Mouse (Mus musculus): ENCODE measurements around the gene Ralgps2. TPM values are rescaled to one million over a fixed set of nuclear protein-coding genes. Genes with fewer than 3 reads are reported as not detected.
A peak's percentile ranks its signal among the peaks of the same experiment; 100 is the strongest.

The Ralgps2 gene
- polyA plus RNA-seq (2014; fragmentation: Nextera tagmentation; extraction: Ambion mirVana): 60.2 and 63.5 TPM in 2 replicates

DNA sequence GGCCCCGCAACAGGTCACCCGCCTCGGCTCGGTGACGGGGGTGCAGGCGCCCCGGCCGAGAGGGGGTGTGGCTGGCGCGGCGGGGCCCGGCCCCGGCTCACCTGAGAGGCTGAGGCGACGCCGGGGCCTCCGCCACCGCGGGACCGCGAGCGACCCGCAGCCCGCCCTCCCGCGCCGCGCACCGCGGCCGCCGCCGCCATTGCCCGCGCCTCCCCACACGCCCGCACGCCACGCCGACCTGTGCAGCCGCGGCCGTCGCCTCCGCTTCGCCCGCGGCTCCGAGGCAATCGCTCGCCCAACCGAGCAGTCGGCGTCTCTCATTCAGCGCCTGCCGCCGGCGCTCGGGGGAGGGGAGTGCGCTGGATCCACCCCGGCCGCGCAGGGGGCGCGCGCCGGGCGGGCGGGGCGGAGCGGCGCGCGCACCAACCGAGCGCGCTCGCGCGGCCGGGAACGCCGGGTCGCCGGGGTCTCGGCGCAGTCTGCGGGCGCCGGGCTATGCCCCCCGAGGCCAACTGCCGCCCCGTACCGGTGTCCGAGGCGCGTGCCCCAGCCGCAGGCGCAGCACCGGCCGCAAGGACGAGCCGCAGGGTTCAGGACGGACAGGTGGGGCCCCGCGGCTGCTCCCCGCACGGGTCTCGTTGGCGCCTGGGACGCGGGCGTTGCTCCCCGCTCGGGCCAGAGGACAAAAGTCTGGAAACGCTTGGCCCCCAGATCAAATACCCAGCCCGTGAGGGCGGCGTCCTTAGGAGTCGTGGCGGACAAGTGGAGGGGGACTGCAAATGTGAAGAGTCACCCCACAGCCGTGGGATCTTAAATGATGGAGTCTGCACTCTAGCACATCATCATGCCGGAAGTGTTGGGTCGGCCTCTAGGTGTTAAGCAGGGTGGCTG, at the start of gene Ralgps2:
Ralgps2 (minus strand) TSS at position 376 of the 891 bp plus-strand sequence.
- Histone ChIP-seq H3K4me2 (ENCODE audit: low read length) (peak within 1 kb of the TSS; percentile 82), H3K9me3 (ENCODE audit: control insufficient read depth, low read length) (no peaks in the 10 kb centered on the region), H3K9ac (ENCODE audit: low read length) (peak within 1 kb of the TSS; percentile 92), H3K27ac (replicated peaks in 1 of 2; ENCODE audit: control insufficient read depth in 1 of 2, insufficient read depth in 1 of 2, low read depth in 2 of 2, low read length in 2 of 2) (peak within 1 kb of the TSS; percentile 74 to 89), H3K4me1 (ENCODE audit: control insufficient read depth in 2 of 2, insufficient read depth in 2 of 2, low read length in 2 of 2) (0 out of 4 replicates have a peak, but pooled peaks cover 0 to 5% of the 10 kb centered on the region in 2 experiments), H3K4me3 (ENCODE audit: control insufficient read depth in 1 of 2, insufficient read depth in 1 of 2, low read depth in 1 of 2, low read length in 2 of 2) (peak within 1 kb of the TSS; percentile 97 to 98), H3K36me3 (ENCODE audit: control insufficient read depth, insufficient read depth, low read length) (no peaks in the 10 kb centered on the region), H3K27me3 (ENCODE audit: control insufficient read depth, insufficient read depth, low read length) (no peaks in the 10 kb centered on the region)
- ATAC-seq (ENCODE audit: insufficient number of reproducible peaks, insufficient read depth, low FRiP score, low read depth): peak; percentile 91
- under 1% methylated on average over 67 of the region's 124 CpGs for WGBS

- ATAC-seq (ENCODE audit: insufficient number of reproducible peaks, insufficient read depth, low FRiP score, low read depth): no peak
- peaks cover 11 to 19% of the 10 kb centered on the region in 2 experiments for H3K4me1 ChIP-seq (ENCODE audit: control insufficient read depth in 2 of 2, insufficient read depth in 2 of 2, low read length in 2 of 2)
- no peak overlapping the region for H3K9ac ChIP-seq (ENCODE audit: low read length)
- H3K4me2 ChIP-seq (ENCODE audit: low read length): no peak overlapping the region
- H3K36me3 ChIP-seq (ENCODE audit: control insufficient read depth, insufficient read depth, low read length): no peaks in the 10 kb centered on the region
- 0 out of 4 replicates have a peak overlapping the region, but pooled peaks of 1 of the 2 experiments have one; percentile 8 for H3K27ac ChIP-seq (replicated peaks in 1 of 2; ENCODE audit: control insufficient read depth in 1 of 2, insufficient read depth in 1 of 2, low read depth in 2 of 2, low read length in 2 of 2)
- no peaks in the 10 kb centered on the region for H3K9me3 ChIP-seq (ENCODE audit: control insufficient read depth, low read length)
- WGBS: 66% methylated on average over 3 of the region's 3 CpGs
- no peak overlapping the region for H3K4me3 ChIP-seq (ENCODE audit: control insufficient read depth in 1 of 2, insufficient read depth in 1 of 2, low read depth in 1 of 2, low read length in 2 of 2)
- no peaks in the 10 kb centered on the region for H3K27me3 ChIP-seq (ENCODE audit: control insufficient read depth, insufficient read depth, low read length)
These were observed 48.1 kb upstream of the Ralgps2 start for GRCm38 (mm10) chr1:156987576-156987975.

DNA sequence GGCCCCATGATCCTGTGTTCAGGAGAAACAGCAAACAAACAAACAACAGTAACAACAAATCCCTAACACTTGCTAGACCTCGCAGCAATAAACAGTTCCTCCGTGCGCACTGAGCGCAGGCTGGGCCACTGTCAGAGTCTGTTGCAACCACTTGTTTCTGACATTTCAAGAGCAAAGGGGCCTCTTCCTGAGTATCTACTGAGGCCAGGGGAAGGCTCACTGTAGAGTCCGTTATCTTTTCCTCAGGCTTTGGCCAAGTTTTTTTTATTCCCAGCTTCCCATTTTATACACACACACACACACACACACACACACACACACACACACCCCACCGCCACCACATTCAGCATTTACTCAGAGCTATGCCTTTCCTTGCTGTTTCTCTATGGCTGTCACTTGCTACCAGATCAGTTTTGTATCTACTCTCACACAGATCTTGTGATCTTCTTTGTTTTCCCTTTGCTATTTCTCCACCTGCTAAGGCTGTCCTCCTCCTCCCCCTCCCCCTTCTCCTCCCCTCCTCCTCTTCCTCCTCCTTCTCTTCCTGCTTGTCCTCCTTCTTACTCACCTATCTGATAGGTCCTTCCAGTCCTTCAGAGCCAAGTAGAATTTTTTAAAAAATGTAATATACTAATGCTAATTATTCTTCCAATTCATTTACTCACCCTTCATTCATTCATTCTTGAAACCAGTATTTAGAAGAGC, 47.4 kb upstream of the Ralgps2 start:
- Histone ChIP-seq H3K9ac (ENCODE audit: low read length) (no peak overlapping the region), H3K4me2 (ENCODE audit: low read length) (0 out of 2 replicates have a peak overlapping the region, but pooled peaks have one; percentile 11), H3K9me3 (ENCODE audit: control insufficient read depth, low read length) (no peaks in the 10 kb centered on the region), H3K4me3 (ENCODE audit: control insufficient read depth in 1 of 2, insufficient read depth in 1 of 2, low read depth in 1 of 2, low read length in 2 of 2) (no peak overlapping the region), H3K36me3 (ENCODE audit: control insufficient read depth, insufficient read depth, low read length) (no peaks in the 10 kb centered on the region), H3K27ac (replicated peaks in 1 of 2; ENCODE audit: control insufficient read depth in 1 of 2, insufficient read depth in 1 of 2, low read depth in 2 of 2, low read length in 2 of 2) (peak overlapping the region; percentile 59 to 68), H3K27me3 (ENCODE audit: control insufficient read depth, insufficient read depth, low read length) (no peaks in the 10 kb centered on the region), H3K4me1 (ENCODE audit: control insufficient read depth in 2 of 2, insufficient read depth in 2 of 2, low read length in 2 of 2) (peaks cover 11 to 19% of the 10 kb centered on the region in 2 experiments)
- no peak for ATAC-seq (ENCODE audit: insufficient number of reproducible peaks, insufficient read depth, low FRiP score, low read depth)
- WGBS: 27% methylated on average over 6 of the region's 6 CpGs

DNA sequence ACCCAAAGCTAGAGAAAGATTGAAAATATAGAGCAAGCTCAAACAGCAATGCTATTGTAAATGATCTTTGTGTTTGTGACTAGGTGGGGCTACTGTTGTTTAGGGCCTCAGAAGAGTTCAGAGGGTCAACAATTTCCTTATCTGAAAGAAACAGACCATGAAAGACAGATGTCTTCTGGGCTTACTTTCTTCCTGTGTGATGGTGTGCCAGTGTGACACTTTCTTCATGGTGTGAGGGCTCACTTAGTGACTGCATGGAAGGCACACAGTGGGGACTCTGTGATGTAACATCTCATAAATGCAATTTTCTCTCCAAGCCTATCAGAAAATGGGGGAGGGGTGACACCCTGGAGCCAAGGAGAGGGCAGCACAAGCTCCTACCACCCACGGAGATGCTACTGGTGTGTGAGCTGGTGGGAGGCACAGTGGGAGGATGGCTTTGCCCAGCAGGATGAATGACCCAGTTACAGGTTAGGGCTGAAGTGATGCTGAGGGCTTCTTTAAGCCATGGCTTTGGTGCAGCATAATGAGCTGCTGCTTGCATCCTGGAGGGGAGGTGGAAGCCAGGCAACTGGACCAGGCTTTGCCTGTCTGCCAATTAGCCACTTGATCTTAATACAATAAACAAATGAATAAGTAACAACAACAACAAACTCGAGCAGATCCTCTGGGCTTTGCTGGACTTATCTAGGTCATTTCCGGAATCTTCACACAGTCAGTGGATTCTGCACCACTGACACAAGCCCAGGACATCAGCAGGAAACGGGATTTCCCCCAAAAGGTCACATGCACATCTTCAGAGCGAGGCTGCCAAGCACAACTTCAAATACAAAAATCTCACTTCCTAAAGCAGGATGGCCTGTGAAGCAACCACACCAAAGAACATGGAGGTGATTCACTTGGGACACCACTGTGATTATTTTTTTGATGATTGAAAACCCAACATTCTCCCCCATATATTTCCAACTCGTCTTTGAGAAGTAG, 46.5 kb upstream of the Ralgps2 start:
- H3K4me1 ChIP-seq (ENCODE audit: control insufficient read depth in 2 of 2, insufficient read depth in 2 of 2, low read length in 2 of 2): peaks cover 11 to 19% of the 10 kb centered on the region in 2 experiments

DNA sequence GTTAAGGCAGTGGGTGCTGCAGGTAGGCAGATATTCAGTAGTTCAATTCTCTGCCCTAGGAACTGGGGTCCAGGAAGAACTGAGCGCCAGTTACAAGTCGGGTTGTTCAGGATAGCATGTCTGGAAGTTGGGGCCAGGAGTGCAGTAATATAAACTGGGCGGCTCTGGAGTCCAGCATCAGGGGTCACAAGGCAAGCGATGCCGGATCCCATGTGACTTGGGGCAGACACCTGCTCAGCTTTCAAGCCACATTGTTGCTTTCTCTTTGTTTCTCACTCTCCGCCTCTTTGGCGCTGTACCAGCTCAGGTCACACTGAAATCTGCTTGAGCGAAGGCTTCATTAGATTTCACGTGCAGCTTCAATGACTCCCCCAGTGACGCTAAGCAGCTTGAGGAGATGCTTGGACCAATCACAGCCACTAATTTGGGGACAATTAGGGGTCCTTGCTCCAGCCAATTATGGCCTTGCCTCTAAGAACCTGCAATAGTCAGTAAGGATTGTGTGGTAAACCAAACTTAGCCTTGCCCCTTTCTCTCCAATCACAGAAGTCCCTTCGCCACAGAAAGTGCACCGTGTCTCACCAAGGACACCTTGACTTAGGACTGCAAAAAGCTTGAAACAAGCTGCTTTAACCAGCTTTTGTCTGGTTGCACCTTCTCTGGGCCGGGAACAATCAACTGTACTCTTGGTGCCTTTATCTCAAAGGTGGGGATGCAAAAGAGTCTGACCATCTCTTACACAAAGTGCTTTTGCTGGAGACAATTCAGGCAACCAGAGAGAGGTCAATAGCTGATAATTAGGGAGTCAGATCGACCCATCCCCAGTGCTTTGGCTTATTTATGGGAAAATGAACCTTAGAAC, 43.8 kb upstream of the Ralgps2 start:
- Histone ChIP-seq H3K36me3 (ENCODE audit: control insufficient read depth, insufficient read depth, low read length) (no peaks in the 10 kb centered on the region), H3K4me2 (ENCODE audit: low read length) (no peak overlapping the region), H3K9ac (ENCODE audit: low read length) (no peak overlapping the region), H3K4me1 (ENCODE audit: control insufficient read depth in 2 of 2, insufficient read depth in 2 of 2, low read length in 2 of 2) (peaks cover 13 to 19% of the 10 kb centered on the region in 2 experiments), H3K27me3 (ENCODE audit: control insufficient read depth, insufficient read depth, low read length) (no peaks in the 10 kb centered on the region), H3K27ac (replicated peaks in 1 of 2; ENCODE audit: control insufficient read depth in 1 of 2, insufficient read depth in 1 of 2, low read depth in 2 of 2, low read length in 2 of 2) (no peak overlapping the region), H3K9me3 (ENCODE audit: control insufficient read depth, low read length) (no peaks in the 10 kb centered on the region), H3K4me3 (ENCODE audit: control insufficient read depth in 1 of 2, insufficient read depth in 1 of 2, low read depth in 1 of 2, low read length in 2 of 2) (no peak overlapping the region)
- WGBS: 83% methylated on average over 14 of the region's 14 CpGs
- ATAC-seq (ENCODE audit: insufficient number of reproducible peaks, insufficient read depth, low FRiP score, low read depth): no peak

More for the DNA sequence above, 46.5 kb upstream of the Ralgps2 start:
- Histone ChIP-seq H3K27ac (replicated peaks in 1 of 2; ENCODE audit: control insufficient read depth in 1 of 2, insufficient read depth in 1 of 2, low read depth in 2 of 2, low read length in 2 of 2) (peak overlapping the region; percentile 59 to 68), H3K9me3 (ENCODE audit: control insufficient read depth, low read length) (no peaks in the 10 kb centered on the region), H3K4me3 (ENCODE audit: control insufficient read depth in 1 of 2, insufficient read depth in 1 of 2, low read depth in 1 of 2, low read length in 2 of 2) (no peak overlapping the region), H3K9ac (ENCODE audit: low read length) (no peak overlapping the region), H3K4me2 (ENCODE audit: low read length) (0 out of 2 replicates have a peak overlapping the region, but pooled peaks have one; percentile 11), H3K36me3 (ENCODE audit: control insufficient read depth, insufficient read depth, low read length) (no peaks in the 10 kb centered on the region), H3K27me3 (ENCODE audit: control insufficient read depth, insufficient read depth, low read length) (no peaks in the 10 kb centered on the region)
- WGBS: 33% methylated on average over 6 of the region's 6 CpGs
- 0 out of 2 replicates have a peak, but pooled peaks have one; percentile 24 for ATAC-seq (ENCODE audit: insufficient number of reproducible peaks, insufficient read depth, low FRiP score, low read depth)

- H3K4me2 ChIP-seq (ENCODE audit: low read length): no peak overlapping the region
- no peak overlapping the region for H3K4me3 ChIP-seq (ENCODE audit: control insufficient read depth in 1 of 2, insufficient read depth in 1 of 2, low read depth in 1 of 2, low read length in 2 of 2)
- no peak for ATAC-seq (ENCODE audit: insufficient number of reproducible peaks, insufficient read depth, low FRiP score, low read depth)
- H3K27ac ChIP-seq (replicated peaks in 1 of 2; ENCODE audit: control insufficient read depth in 1 of 2, insufficient read depth in 1 of 2, low read depth in 2 of 2, low read length in 2 of 2): no peak overlapping the region
- no peaks in the 10 kb centered on the region for H3K27me3 ChIP-seq (ENCODE audit: control insufficient read depth, insufficient read depth, low read length)
- H3K9me3 ChIP-seq (ENCODE audit: control insufficient read depth, low read length): no peaks in the 10 kb centered on the region
- no peaks in the 10 kb centered on the region for H3K36me3 ChIP-seq (ENCODE audit: control insufficient read depth, insufficient read depth, low read length)
- H3K9ac ChIP-seq (ENCODE audit: low read length): no peak overlapping the region
- H3K4me1 ChIP-seq (ENCODE audit: control insufficient read depth in 2 of 2, insufficient read depth in 2 of 2, low read length in 2 of 2): peaks cover 11 to 15% of the 10 kb centered on the region in 2 experiments
- WGBS: 69% methylated on average over 9 of the region's 9 CpGs
These were observed 42.5 kb upstream of the Ralgps2 start for GRCm38 (mm10) chr1:156981975-156982374.

All from heart, embryonic 14.5 days (tissue).